Mouse (Mus musculus): ENCODE measurements around the gene Nrn1l. TPM values are rescaled to one million over a fixed set of nuclear protein-coding genes. Genes with fewer than 3 reads are reported as not detected.

The Nrn1l gene
- total and polyA plus RNA-seq, 3 experiments: 0.38 to 1.5 TPM; not detected in 1

DNA sequence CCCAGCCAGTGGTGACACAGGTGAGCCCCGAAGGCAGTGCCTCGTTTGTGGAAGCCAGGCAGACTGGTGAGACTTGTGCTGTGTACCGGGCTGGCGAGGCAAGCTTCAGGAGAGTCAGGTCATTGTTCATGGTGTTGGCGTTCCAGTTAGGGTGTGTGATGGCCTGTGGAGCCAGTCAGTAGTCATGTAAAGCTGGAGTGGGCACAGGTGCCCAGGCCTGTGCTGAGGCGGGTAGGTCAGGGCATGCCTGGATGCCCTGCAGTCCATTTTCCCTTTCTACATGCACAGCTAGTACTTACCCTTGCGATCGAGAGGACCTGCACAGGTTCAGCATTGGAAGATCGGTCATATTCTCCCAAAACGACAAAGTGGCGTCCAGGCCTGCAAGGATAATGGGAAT is 39.2 kb downstream of the Nrn1l start:
- peaks cover 49% of the 10 kb centered on the region for H3K4me1 ChIP-seq (ENCODE audit: insufficient read depth, low read depth, low read length)

GRCm38 (mm10) chr8:105933762-105934161 is 40.4 kb downstream of the Nrn1l start, which contains the start of gene Ctrl:
TSS of gene Ctrl (minus strand) at chr8:105933862.
- no peak for DNase-seq (ENCODE audit: low spot score)

More for the DNA sequence above, 39.2 kb downstream of the Nrn1l start:
- peaks cover 80% of the 10 kb centered on the region for H3K36me3 ChIP-seq (replicated peaks)
- no peak for ATAC-seq (ENCODE audit: extremely low read depth, insufficient number of reproducible peaks, low FRiP score, poor library complexity, severe bottlenecking)
- H3K4me3 ChIP-seq (ENCODE audit: low read depth, low read length): no peak overlapping the region
- no peaks in the 10 kb centered on the region for H3K27me3 ChIP-seq (ENCODE audit: insufficient read depth, low read length)
- TF ChIP-seq GATA2 (IDR thresholded peaks at IDR 0.05; ENCODE audit: borderline replicate concordance, low read depth, low read length): no peak
- TF ChIP-seq CTCF (IDR thresholded peaks at IDR 0.05; ENCODE audit: low read depth, low read length): no peak
- no peak for TF ChIP-seq TAL1 (conservative IDR thresholded peaks at IDR 0.05; ENCODE audit: low read depth, low read length)
- no peak for TF ChIP-seq GATA1 (IDR thresholded peaks at IDR 0.05; ENCODE audit: borderline replicate concordance, low read length)
- no peak for TF ChIP-seq POLR2AphosphoS5 (IDR thresholded peaks at IDR 0.05; ENCODE audit: insufficient replicate concordance, low read depth, low read length)
- DNase-seq (ENCODE audit: low spot score): no peak
- no peaks in the 10 kb centered on the region for H3K9me3 ChIP-seq (replicated peaks)

DNA sequence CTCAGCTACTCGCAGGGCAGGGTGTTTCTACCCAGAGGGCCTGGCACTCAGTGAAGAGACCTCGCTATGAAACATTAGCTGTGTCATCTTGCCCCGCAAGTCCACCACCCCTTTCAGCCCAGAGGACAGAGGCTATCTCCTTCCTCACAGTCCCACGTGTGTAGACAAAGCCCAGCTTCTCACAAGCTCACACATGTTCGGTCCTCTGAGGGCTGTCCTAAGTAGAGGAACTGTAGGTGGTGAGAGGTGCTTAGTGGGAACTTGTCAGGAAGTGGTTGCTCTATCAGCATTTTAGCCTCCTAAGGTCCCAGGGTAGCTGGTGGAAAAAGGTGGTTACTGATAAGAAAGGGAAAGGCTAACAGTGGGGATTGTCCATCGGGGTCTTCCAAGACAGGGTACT is 41.7 kb downstream of the Nrn1l start:
- no peak for TF ChIP-seq GATA1 (IDR thresholded peaks at IDR 0.05; ENCODE audit: borderline replicate concordance, low read length)
- TF ChIP-seq TAL1 (conservative IDR thresholded peaks at IDR 0.05; ENCODE audit: low read depth, low read length): no peak
- no peak for TF ChIP-seq POLR2AphosphoS5 (IDR thresholded peaks at IDR 0.05; ENCODE audit: insufficient replicate concordance, low read depth, low read length)
- no peak for TF ChIP-seq CTCF (IDR thresholded peaks at IDR 0.05; ENCODE audit: low read depth, low read length)
- Histone ChIP-seq H3K4me3 (ENCODE audit: low read depth, low read length) (peak overlapping the region; percentile 20; the same call in 1 of the 2 replicates), H3K27me3 (ENCODE audit: insufficient read depth, low read length) (no peaks in the 10 kb centered on the region), H3K36me3 (replicated peaks) (peaks cover 68% of the 10 kb centered on the region), H3K4me1 (ENCODE audit: insufficient read depth, low read depth, low read length) (peaks cover 72% of the 10 kb centered on the region), H3K9me3 (replicated peaks) (no peaks in the 10 kb centered on the region)
- DNase-seq (ENCODE audit: low spot score) (peak; percentile 28), ATAC-seq (ENCODE audit: extremely low read depth, insufficient number of reproducible peaks, low FRiP score, poor library complexity, severe bottlenecking) (peak; percentile 5; the same call in 1 of the 2 replicates)

More at GRCm38 (mm10) chr8:105933762-105934161, 40.4 kb downstream of the Nrn1l start, which contains the start of gene Ctrl:
- peaks cover 71% of the 10 kb centered on the region for H3K36me3 ChIP-seq (replicated peaks)
- H3K4me3 ChIP-seq (ENCODE audit: low read depth, low read length): no peak within 1 kb of the TSS
- TF ChIP-seq GATA1 (IDR thresholded peaks at IDR 0.05; ENCODE audit: borderline replicate concordance, low read length) (no peak), GATA2 (IDR thresholded peaks at IDR 0.05; ENCODE audit: borderline replicate concordance, low read depth, low read length) (no peak), POLR2AphosphoS5 (IDR thresholded peaks at IDR 0.05; ENCODE audit: insufficient replicate concordance, low read depth, low read length) (no peak), CTCF (IDR thresholded peaks at IDR 0.05; ENCODE audit: low read depth, low read length) (no peak), TAL1 (conservative IDR thresholded peaks at IDR 0.05; ENCODE audit: low read depth, low read length) (no peak)
- no peaks in the 10 kb centered on the region for H3K27me3 ChIP-seq (ENCODE audit: insufficient read depth, low read length)
- ATAC-seq (ENCODE audit: extremely low read depth, insufficient number of reproducible peaks, low FRiP score, poor library complexity, severe bottlenecking): no peak
- peaks cover 60% of the 10 kb centered on the region for H3K4me1 ChIP-seq (ENCODE audit: insufficient read depth, low read depth, low read length)
- H3K9me3 ChIP-seq (replicated peaks): no peaks in the 10 kb centered on the region

DNA sequence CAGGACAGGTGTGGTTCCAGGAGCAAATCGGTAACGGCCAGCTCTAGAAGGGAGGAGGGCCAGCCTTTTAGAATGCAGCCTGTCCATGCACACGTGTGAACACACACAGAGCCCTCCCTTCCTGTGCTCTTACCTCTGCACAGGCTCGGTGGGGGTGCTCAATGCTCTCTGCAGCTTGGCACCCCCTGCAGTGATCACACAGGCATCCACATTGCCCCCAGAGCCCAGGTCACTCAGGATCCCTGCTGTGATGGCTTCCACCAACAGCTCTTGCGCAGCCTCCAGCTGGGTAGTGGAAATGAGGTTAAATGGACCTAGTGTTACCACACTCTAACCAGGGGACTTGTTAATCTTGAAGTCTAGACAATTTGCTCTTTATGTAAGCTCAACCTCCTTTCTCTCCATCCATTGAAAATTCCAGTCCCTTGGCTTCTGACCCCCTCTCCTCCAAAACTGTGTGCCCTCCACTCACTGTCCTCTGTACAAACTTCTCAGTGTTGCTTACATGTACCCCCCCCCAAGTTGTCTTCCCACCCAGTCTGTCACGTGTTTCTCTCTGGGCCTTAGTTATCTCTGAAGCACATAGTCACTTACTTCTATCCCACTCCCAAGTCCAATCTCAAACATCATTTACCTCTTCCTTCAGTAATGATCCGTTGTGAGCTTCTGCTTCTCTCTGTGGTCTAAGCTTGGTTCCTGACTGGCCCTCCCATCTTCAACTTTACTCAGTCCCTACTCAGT is 42.7 kb downstream of the Nrn1l start:
- DNase-seq (ENCODE audit: low spot score) (no peak), ATAC-seq (ENCODE audit: extremely low read depth, insufficient number of reproducible peaks, low FRiP score, poor library complexity, severe bottlenecking) (no peak)
- Histone ChIP-seq H3K4me1 (ENCODE audit: insufficient read depth, low read depth, low read length) (peaks cover 64% of the 10 kb centered on the region), H3K27me3 (ENCODE audit: insufficient read depth, low read length) (no peaks in the 10 kb centered on the region), H3K4me3 (ENCODE audit: low read depth, low read length) (peak overlapping the region; percentile 94), H3K9me3 (replicated peaks) (no peaks in the 10 kb centered on the region), H3K36me3 (replicated peaks) (peaks cover 60% of the 10 kb centered on the region)
- no peak for TF ChIP-seq CTCF (IDR thresholded peaks at IDR 0.05; ENCODE audit: low read depth, low read length)
- TF ChIP-seq TAL1 (conservative IDR thresholded peaks at IDR 0.05; ENCODE audit: low read depth, low read length): no peak
- no peak for TF ChIP-seq GATA2 (IDR thresholded peaks at IDR 0.05; ENCODE audit: borderline replicate concordance, low read depth, low read length)
- no peak for TF ChIP-seq GATA1 (IDR thresholded peaks at IDR 0.05; ENCODE audit: borderline replicate concordance, low read length)
- TF ChIP-seq POLR2AphosphoS5 (IDR thresholded peaks at IDR 0.05; ENCODE audit: insufficient replicate concordance, low read depth, low read length): no peak

DNA sequence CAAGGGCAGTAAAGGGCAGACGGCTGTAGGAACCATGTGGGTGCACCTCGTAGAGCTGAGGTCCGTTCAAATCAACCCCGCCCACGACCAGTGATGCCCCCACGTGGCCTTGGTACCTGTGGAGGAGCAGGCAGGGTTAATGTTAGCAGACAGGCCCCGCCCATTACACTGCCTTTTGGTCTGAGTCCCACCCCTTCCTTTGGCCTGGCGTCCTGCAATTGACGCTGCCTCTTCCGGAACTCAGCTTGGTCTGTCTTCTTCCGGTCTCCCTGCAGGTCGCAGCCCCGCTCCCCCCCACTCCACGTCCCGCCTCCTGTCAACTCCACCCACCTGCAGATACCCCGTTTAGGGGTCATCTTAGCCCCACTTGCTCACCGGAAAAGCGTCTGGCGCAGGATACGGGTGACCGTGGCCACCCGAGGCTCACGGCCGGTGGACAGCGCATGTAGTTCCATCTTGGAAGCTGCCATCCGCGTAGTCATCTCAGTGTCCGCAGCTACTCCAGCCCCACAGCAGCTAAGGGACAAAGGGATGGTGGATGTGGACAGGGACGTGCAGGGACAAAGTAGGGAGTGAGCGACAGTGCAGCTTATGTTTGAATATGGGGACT is 43.6 kb downstream of the Nrn1l start:
- TF ChIP-seq POLR2AphosphoS5 (IDR thresholded peaks at IDR 0.05; ENCODE audit: insufficient replicate concordance, low read depth, low read length) (no peak), CTCF (IDR thresholded peaks at IDR 0.05; ENCODE audit: low read depth, low read length) (no peak), GATA2 (IDR thresholded peaks at IDR 0.05; ENCODE audit: borderline replicate concordance, low read depth, low read length) (no peak), TAL1 (conservative IDR thresholded peaks at IDR 0.05; ENCODE audit: low read depth, low read length) (no peak), GATA1 (IDR thresholded peaks at IDR 0.05; ENCODE audit: borderline replicate concordance, low read length) (no peak)
- Histone ChIP-seq H3K4me1 (ENCODE audit: insufficient read depth, low read depth, low read length) (peaks cover 68% of the 10 kb centered on the region), H3K4me3 (ENCODE audit: low read depth, low read length) (peak overlapping the region; percentile 94), H3K27me3 (ENCODE audit: insufficient read depth, low read length) (no peaks in the 10 kb centered on the region), H3K9me3 (replicated peaks) (no peaks in the 10 kb centered on the region), H3K36me3 (replicated peaks) (peaks cover 60% of the 10 kb centered on the region)
- ATAC-seq (ENCODE audit: extremely low read depth, insufficient number of reproducible peaks, low FRiP score, poor library complexity, severe bottlenecking) (peak; percentile 89), DNase-seq (ENCODE audit: low spot score) (peak; percentile 85)
